ENCODE assay signal across 21 mouse cellular contexts in the genomic region with DNA sequence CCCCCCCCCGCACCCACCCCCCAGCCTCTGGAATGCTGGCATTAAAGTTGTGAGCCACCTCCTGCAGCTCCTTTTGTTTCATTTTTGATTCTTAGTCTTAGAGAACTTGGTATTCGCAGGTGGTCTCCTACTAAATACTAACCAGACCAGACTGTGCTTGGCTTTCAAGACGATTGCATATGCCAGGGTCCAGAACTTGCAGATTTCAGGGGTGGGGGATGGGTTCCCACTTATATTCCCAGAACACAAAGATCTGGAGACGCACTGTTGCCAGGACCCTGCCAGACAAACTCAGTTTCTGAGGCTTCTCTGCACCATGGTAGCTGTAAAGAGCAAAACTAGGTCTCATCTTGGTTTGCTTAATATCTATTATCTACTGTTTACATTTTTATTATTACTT. TPM values are rescaled to one million over a fixed set of nuclear protein-coding genes. Genes with fewer than 3 reads are reported as not detected.
"Had no signal": no experiment of that assay in that cellular context is flagged by ENCODE, and none has a peak within 500 bp of the region (broad histone marks: within the 10 kb centered on the region; RNA-seq: fewer than 3 reads in every experiment).

No protein-coding gene starts in this region.

- H3K9ac ChIP-seq: lung, embryonic 14.5 days; midbrain, embryonic 12.5 days; neural tube, embryonic 13.5 days; neural tube, embryonic 15.5 days had no signal

- DNase-seq: lung, adult 18-20 months; lung, embryonic 14.5 days; lung, postnatal 10 days; lung, postnatal 4 days; midbrain, embryonic 14.5 days; retina, postnatal 1 day; right cerebral cortex, adult 18-20 months; right cerebral cortex, postnatal 25 days; right cerebral cortex, postnatal 4 days; spleen, adult 18-20 months; thymus, adult 18-20 months; thymus, postnatal 14 days; thymus, postnatal 36 days had no signal

- ATAC-seq: midbrain, embryonic 16.5 days had no signal

- H3K27ac ChIP-seq: midbrain, embryonic 12.5 days; neural tube, embryonic 13.5 days; neural tube, embryonic 15.5 days had no signal

- H3K27me3 ChIP-seq: midbrain, embryonic 12.5 days; neural tube, embryonic 13.5 days; neural tube, embryonic 15.5 days had no signal

- H3K4me3 ChIP-seq: midbrain, embryonic 12.5 days; myocyte; neural tube, embryonic 13.5 days; neural tube, embryonic 15.5 days had no signal

- H3K4me1 ChIP-seq: midbrain, embryonic 12.5 days; neural tube, embryonic 13.5 days; neural tube, embryonic 15.5 days had no signal

- H3K4me2 ChIP-seq: lung, embryonic 14.5 days; midbrain, embryonic 12.5 days; neural tube, embryonic 13.5 days; neural tube, embryonic 15.5 days had no signal

- H3K9me3 ChIP-seq: midbrain, embryonic 12.5 days; neural tube, embryonic 13.5 days; neural tube, embryonic 15.5 days had no signal

RNA-seq across cellular contexts. Expression of gene 1700092M07Rik, which starts 36.9 kb away (rescaled TPM):
- polyA plus RNA-seq: small intestine, adult 2 months had no signal

RNA-seq across cellular contexts. Expression of gene Chrm1, which starts 40.0 kb away (rescaled TPM):
- total RNA-seq: megakaryocyte-erythroid progenitor cell, adult 5-6 weeks had no signal
- polyA plus RNA-seq: liver, embryonic 16.5 days; myocyte had no signal
